Mouse (Mus musculus) embryo, embryonic 10.5 days (tissue): Measurements from ENCODE around the gene Sec24a.

Experiments
- DNase-seq: peaks from one replicate; pipeline ENCODE4 v3.0.0-alpha.2; 2015; ENCODE audit warnings: low spot score

The Sec24a gene

GRCm38 (mm10) chr11:51649889-51650199 is 113.6 kb downstream of the Sec24a start:
- DNase-seq = peak; percentile 60

- peak; percentile 19 for DNase-seq
Observed at GRCm38 (mm10) chr11:51649111-51649888, 114.1 kb downstream of the Sec24a start.

GRCm38 (mm10) chr11:51648566-51648965 is 114.9 kb downstream of the Sec24a start:
- peak; percentile 90 for DNase-seq

GRCm38 (mm10) chr11:51646751-51647667 is 116.4 kb downstream of the Sec24a start:
- DNase-seq = peak; percentile 27

GRCm38 (mm10) chr11:51646245-51646644 is 117.2 kb downstream of the Sec24a start:
- no peak for DNase-seq

GRCm38 (mm10) chr11:51645293-51645692 is 118.1 kb downstream of the Sec24a start:
- no peak for DNase-seq

- no peak for DNase-seq
Observed at GRCm38 (mm10) chr11:51644217-51644616, 119.2 kb downstream of the Sec24a start.

- DNase-seq = no peak
Observed at GRCm38 (mm10) chr11:51643761-51644160, 119.7 kb downstream of the Sec24a start.

GRCm38 (mm10) chr11:51643202-51643601 is 120.2 kb downstream of the Sec24a start:
- no peak for DNase-seq
